Mouse (Mus musculus): Measurements from ENCODE around the gene Pwp1.
"Not testable (repeated sequence)": the region's sequence is repeated elsewhere in the genome, so short reads cannot be mapped to it uniquely, and the experiment has no call there.

The Pwp1 gene

DNA sequence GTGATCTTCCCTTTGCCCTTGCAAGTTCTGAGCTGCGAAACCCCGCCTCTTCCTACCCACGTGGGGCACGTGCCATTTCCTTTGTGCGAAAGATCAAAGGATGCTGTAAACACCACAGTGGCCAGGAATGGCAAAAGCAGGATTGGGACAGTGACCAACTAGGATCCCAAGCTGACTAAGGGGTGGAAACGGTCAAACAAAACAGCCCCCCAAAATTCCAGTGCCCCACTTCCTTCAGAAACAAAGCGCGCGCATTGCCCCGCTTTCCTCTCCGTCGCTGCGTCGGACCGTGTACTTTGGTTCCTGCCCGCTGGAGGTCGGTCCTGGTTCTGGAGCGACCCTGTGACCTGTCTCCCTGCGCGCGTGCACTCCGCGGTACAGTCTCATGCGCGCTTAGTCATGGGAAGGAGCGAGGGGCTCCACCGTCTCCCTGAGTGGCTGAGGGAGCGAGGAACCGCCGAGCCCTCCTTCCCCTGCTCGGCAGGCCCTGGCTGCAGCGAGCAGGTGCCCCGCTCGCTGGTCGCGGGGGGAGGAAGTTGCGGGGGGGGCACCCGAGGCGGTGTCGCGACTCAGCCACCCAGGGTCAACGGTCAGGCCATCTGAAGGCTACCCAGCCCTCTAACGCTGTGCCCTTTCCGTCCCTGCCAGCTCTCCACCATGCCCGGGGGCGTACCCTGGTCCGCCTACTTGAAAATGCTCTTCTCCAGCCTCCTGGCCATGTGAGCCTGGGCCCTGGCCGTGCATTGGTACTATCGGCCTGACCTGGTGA is at the start of gene Pwp1:
TSS of gene Pwp1 (plus strand) at position 410 of the 769 bp plus-strand sequence.
- DNase-seq = peak; percentile 22 to 26

DNA sequence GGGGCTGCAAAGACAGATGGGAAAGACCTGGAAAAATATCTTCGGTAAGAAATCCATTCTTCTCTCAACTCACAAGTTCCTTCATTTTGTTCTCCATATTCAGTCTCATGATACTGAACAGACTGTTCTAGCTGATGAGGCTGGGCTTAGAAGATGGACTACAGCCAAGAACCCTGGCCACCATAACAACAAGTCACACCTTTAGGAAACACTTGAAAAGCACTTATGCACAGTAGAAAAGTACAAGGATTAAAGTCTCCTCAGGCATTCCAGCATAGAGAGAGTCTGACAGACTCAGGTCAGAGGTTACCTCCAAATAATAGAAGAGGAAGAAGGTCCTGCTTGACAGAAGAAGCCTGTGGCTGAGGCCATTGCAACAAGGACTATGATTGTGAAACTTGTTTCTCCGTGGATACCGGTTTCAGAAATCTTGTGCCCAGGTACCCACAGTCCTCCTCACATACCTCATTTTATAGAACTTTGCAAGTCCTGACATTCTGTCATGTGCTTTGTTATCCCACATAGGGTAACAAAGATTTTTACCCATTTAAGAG is 7.1 kb upstream of the Pwp1 start:
- DNase-seq = peak in 1 of 2 experiments; percentile 24

DNA sequence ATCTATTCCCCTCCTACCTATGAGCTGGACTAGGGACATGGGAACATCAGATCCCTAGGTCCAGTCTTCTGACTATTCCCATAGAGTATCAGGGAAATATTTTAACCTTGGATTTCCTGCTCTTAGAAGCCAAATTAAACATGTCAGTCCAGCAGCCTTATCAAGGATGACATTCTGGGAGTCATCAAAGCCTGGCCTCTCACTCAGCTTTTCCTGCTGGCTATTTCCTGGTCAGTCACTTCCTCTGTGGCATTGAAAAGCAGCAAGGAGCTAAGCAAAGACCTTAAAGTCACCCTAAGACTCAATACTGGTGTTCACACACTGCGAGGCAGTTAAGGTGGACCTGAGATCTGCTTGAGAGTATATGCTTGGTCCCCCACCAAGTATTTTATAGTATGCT is 5.5 kb upstream of the Pwp1 start:
- peak in 1 of 2 experiments; percentile 3 for DNase-seq

DNA sequence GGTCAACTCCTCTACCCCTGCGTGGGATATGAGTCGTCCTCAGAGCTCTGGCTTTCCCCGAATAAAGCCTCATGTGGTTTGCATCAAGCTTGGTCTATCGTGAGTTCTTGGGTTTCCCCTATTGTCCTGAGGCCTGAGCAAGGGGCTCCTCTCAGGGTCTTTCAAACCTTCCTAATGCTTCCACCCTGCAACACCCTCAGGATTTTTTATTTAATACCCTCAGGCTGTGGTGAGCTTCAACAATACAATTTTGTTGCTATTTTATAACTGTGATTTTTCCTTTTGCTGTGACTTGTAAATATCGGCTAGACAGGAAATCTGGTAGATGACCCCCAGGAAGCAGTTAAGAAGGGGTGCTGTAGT is 591 bp upstream of the Pwp1 start:
- DNase-seq = not testable (repeated sequence)

DNA sequence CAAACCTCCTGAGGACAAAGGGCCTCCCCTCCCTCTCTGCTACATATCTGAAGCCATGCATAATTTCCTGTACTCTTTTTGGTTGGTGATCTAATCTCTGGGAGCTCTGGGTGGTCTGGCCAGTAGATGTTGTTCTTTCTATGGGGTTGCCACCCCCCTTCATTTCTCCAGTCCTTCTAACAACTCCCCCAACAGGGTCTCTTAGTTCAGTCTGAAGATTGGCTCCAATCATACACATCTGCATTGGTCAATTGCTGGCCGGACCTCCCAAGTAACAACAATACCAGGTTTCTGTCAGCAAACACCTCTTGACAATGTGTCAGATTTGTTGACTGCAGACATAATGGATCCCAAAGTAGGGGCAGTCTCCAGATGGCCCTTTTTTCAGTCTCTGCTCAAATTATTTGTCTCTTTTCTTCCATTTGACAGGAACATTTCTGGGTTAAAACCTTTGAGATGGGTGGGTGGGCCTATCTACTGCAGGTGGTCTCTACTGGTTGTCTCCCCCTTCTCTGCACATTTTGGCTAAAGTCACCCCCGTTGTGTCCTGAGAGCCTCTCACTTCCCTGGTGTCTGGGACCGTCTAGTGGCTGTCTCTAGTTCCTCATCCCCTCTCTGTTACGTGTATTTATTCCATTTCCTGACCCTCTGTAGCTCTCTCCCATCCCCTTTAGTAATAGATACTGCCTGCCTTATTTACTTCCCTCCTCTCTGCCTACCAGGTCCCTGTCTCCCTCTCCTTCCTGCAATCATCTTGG is 17.0 kb downstream of the Pwp1 start:
- DNase-seq = no peak

DNA sequence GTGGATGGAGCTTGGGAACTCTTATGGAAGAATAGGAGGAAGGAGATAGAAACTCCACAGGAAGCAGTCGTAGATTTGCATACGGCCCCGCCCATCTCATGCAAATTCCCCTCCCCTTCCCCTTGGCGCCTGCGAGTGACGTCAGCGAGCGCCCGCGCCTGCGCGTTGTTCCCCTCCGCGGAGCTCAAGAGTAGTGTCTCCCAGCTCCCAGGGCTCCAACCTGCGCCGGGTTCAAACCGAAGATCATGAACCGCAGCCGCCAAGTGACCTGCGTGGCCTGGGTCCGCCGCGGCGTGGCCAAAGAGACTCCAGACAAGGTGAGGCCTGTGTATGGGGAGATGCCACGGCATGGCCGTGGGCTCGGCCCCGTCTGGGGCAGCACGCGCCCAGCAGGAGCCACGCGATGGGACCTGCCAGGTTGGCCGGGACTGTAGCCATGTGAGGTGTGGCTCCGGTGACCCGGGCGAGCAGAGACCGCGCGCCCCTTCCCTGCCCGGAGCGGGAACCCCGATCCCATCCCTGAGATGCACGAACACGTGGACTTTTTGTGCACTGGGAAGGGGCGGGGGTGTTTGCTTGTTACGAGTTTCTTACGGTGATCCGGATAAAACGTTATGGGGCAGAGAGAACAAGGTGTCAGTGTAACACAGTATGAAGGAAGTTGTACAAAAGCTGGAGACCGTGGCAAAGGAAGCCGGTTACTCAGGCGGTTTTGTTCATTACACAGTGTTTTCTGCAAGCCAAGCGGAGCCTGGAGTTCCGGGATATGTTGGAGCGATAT is 42.6 kb downstream of the Pwp1 start:
- peak; percentile 88 to 91 for DNase-seq

DNA sequence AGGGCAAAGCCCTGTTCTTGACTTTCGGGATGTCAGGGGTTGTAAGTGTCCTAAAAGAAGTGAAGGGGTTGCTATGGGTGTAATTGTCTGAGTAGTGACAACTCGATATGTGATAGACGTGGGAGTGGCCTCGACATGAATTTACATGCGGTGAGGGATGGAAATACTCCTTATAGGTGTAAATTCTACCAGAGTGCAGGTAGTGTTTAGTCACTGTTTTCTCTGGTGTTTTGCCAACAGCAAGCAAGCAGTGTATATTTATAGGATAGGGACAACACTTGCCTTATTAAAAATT is 43.1 kb downstream of the Pwp1 start:
- DNase-seq = no peak

DNA sequence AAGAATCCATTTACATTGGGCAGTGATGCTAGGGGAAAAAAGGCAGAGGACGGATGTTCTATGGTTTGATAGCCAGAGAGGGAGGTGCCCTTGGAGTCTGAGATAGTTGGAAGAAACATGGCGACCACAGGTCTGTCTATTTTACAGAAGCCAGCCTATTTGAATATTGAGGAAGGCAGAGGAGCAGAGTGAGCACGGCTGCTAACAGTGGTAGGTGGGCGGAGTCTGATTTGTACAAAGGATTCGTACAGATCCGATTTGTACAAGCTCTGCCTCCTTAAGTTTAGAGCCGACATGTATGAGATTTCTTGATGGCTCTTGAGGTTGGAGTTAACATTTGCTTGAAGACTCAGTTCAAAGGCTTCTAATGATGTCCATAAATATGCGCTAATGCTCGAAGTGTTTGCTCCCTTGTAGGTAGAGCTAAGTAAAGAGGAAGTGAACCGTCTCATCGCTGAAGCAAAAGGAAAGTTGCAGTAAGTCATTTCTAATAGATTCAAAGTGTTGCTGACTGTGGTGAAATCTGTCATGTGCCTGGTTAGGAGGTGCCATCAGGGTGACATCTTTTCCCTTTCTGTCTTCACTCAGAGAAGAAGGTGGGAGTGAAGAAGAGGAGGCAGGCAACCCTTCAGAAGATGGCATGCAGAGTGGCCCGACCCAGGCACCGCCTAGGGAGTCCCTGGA is 44.7 kb downstream of the Pwp1 start:
- DNase-seq = peak in 1 of 2 experiments; percentile 4

DNA sequence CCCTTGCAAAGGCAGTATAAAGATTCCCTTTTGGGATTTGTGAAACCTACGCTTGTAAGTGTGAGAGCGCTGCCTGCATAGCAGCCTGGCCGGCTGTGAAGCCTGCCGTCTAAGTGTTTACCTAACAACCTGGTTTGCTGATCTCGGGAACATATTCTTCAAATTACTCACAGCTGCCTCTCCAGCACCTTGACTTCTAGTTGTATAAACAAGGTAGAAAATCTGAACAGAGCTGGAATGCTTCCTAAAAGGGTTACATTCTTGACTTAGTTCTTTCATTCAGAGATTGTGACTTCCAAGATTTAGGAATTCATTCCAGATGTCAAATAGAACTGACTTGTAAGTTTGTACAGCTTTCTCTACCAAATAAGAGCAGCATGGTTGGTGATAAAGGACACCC is 46.5 kb downstream of the Pwp1 start:
- DNase-seq = peak; percentile 18 to 35

DNA sequence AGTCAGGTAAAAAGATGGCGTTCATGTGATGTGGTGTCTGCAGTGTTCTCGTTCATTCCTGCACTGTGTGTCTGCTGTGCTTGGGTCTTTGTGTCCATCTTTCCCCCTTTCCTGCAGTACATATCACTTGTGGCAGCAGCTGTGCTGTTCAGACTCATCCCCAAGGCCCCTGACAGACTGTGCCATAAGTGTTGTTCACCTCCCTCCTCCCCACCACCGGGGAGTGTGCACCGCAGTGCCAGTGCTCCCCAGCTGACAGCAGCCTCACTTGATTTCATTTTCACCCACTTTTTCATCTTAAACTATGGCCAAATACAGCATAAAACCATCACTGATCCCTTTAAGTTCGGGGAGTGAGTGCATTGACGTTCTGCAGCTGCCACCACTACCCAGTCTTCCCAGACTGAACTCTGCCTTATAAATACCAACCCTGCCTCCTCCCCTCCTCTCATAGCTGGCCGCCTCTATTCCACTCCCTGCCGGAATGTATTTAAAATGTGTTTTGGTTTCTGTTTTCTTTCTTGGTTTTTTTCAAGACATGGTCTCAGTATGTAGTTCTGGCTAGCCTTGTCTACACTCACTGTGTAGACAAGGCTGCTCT is 50.7 kb downstream of the Pwp1 start:
- DNase-seq = no peak

DNA sequence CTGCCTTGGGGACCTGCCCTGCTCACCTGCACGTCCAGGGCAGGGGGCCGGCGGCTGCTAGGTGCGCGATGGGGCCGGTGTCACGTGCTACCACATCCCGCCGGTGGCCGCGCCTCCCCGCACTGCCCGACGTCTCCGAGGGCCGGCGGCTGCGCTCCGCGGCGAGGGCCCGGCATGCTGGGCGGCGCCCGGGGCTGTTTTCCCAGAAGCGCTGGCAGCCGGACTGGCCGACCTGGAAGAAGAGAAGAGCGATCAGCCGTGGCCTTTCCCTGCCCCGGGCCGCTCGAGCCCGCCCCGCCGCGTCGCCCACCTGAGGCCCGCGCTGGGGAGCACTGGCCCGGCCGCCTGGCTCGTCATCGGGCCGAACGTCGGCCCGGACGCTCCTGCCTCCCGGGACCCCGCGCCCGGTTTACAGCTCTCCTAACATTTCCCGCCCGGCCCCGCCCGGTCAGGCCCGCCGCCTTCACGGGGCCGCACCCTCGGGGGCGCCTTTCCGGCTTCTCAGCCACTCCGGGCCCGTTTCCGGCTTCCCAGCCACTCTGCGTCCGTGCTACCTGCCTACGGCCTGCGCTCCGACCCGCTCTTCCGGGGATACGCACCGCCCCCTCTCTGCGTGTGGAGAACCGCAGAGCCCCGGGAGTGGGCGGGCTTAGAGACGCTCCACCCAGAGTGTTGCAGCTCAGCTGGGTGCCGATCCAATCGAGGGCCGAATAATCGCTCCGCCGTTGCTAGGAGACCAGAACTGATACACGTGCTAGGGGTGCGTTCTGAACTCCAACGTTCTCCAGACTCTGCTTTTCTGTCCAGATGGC is 87.4 kb downstream of the Pwp1 start, which contains the start of gene Prdm4:
TSS of gene Prdm4 (minus strand) at position 645 of the 812 bp plus-strand sequence.
- DNase-seq = peak; percentile 98 to 99

DNA sequence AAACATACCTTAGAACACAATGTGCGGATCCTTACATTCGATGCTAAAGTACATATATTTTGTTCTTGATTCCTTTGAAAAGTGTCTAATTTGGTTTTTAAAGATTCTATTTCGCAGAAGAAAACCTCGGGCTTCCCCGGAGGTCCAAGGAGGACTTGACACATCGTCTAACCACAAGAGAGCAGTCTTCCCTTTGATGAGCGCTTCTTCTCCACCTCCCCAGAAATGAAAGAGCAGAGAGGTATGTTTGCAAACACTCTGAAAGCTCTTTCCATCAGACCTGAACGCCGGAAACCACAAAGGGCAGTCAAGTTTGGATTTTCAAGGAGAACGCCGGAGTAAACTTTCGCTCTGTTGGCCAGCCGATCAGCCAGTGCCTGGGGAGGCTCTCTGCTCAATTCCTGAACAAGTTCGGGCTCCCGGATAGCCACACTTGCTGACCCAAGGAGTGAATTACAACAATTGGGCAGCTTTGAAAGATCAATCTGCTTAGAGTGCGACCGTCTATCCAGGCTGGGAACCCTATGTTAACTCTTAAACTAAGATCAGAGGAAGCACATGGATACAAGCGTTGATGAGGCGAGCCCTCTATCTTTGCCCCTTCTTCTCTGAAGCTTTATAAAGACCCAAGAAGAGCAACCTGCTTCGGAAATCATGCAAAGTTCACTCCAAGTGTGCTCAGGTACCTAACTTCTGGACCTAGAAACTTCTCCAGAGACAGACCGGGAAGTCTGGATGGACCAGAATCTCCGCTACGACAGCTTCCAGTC is 98.6 kb downstream of the Pwp1 start, which contains the start of gene Ascl4:
TSS of gene Ascl4 (plus strand) at position 6 of the 770 bp plus-strand sequence.
- DNase-seq = peak; percentile 12 to 20

DNA sequence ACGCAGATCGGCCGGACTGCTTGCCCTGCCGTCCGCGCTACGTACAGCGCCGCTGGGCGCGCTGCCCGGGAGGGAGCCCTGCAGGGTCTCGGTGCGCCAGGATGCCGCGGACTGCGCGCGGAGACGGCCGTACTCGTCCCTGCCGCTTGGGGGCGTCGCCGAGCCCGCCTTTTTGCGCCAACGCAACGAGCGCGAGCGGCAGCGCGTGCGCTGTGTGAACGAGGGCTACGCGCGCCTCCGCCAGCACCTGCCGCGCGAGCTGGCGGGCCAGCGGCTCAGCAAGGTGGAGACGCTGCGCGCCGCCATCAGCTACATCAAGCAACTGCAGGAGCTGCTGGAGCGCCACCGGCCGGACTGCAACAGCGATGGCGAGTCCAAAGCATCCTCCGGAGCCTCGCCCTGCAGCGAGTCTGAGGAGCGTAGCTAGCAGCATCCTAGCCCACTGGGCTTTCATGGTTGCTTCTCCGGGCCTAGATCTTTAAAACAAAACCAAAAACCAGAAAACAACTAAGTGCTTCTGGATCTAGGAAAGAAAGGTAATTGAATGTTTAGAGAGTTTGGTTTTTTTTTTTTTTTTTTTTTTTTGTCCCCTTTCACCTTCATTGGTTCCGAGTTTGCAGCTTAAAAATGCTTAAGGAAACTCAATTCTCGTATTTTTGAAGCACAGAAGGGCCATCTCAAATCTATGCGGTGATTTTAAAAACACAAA is 99.4 kb downstream of the Pwp1 start:
- peak; percentile 75 to 76 for DNase-seq

DNA sequence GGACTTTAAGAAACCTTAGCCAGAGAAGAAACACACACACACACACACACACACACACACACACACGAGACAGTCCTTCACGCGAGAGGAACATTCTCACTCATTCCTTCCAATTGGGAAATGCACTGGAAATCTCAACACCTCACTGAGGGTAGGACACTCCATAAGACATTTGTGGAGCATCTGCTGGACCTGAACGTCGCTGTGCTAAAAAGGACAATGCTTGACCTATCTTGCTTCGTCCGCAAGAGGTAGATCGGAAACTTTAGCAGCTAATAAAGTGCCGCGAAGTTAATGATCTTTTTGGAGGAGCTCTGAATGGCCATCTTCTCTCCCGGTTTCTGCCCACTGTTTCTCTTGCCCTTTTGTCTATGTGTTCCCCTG is 99.9 kb downstream of the Pwp1 start:
- no peak for DNase-seq

DNA sequence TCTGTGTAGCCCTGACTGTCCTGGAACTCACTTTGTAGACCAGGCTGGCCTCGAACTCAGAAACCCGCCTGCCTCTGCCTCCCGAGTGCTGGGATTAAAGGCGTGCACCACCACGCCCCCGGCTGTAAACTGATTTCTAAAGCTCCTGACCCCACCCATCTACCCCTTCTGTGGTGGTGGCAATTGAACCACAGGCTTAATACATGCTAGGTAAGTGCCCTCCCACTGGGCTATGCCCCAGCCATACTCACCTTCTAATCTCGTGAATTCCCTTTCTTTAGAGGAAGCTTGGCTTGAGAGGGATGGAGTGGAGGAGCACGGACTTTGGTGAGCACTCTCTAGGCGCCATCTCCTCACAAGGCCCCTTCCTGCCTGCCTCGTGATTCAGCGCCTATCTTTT is 100.7 kb downstream of the Pwp1 start:
- DNase-seq = no peak

DNA sequence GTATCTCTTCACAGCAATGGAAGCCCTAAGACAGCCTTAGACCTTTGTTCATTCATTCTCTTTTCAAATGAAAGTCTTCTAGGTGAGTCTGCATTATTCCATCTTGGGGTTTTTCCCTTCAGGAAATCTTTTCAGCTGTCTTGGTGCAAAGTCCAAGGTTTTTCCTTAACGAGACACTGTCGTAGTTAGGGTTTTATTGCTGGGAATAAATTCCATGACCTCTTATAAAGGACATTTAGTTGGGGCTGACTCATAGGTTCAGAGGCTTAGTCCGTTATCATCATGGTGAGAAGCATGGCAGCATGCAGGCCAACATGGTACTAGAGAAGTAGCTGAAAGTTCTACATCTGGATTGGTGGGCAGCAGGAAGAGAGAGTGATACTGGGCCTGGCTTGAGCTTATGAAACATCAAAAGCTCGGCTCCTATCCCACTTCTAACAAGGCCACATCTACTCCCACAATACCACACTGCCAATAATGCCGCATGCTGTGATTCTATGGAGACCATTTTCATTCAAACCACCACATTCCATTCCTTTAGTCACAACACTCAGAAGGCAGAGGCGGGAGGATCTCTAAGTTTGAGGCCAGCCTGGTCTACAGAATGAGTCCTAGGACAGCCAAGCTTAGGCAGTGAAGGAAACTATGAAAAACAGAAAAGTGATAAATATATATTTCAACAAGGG is 107.1 kb downstream of the Pwp1 start:
- no peak for DNase-seq

All from lung, adult 18-20 months (tissue).